Mouse (Mus musculus): ENCODE results near the gene Ankrd36. TPM values are rescaled to one million over a fixed set of nuclear protein-coding genes. Genes with fewer than 3 reads are reported as not detected.
"Not testable (repeated sequence)": the region's sequence is repeated elsewhere in the genome, so short reads cannot be mapped to it uniquely, and the experiment has no call there.

Ankrd36 gene
- polyA plus RNA-seq, 1 experiment, result not detected

- no peaks in the 10 kb centered on the region for H3K4me1 ChIP-seq (ENCODE audit: control insufficient read depth, insufficient read depth, low read length)
- TF ChIP-seq POLR2A (IDR thresholded peaks at IDR 0.05; ENCODE audit: insufficient read depth, low read depth, low read length) (no peak), CTCF (IDR thresholded peaks at IDR 0.05; ENCODE audit: insufficient read depth, low read depth, low read length) (no peak)
- H3K4me3 ChIP-seq (ENCODE audit: insufficient read depth, low read depth, low read length), result no peak overlapping the region
- WGBS, result 86% methylated on average over 3 of the region's 3 CpGs
- H3K27ac ChIP-seq (ENCODE audit: insufficient read depth, low read depth, low read length), result no peak overlapping the region
Measured at GRCm38 (mm10) chr11:5605421-5605820, 35.9 kb downstream of the Ankrd36 start.

- H3K4me1 ChIP-seq (ENCODE audit: control insufficient read depth, insufficient read depth, low read length); H3K27ac ChIP-seq (ENCODE audit: insufficient read depth, low read depth, low read length); H3K4me3 ChIP-seq (ENCODE audit: insufficient read depth, low read depth, low read length): not testable (repeated sequence)
- 76% methylated on average over 1 of the region's 1 CpGs for WGBS
Measured at GRCm38 (mm10) chr11:5611918-5612317, 42.4 kb downstream of the Ankrd36 start.

GRCm38 (mm10) chr11:5614453-5614852 lies 45.0 kb downstream of the Ankrd36 start:
- no peak overlapping the region for H3K4me3 ChIP-seq (ENCODE audit: insufficient read depth, low read depth, low read length)
- TF ChIP-seq POLR2A (IDR thresholded peaks at IDR 0.05; ENCODE audit: insufficient read depth, low read depth, low read length) (no peak), CTCF (IDR thresholded peaks at IDR 0.05; ENCODE audit: insufficient read depth, low read depth, low read length) (no peak)
- 31% methylated on average over 3 of the region's 3 CpGs for WGBS

GRCm38 (mm10) chr11:5625101-5625500 lies 55.6 kb downstream of the Ankrd36 start:
- H3K27ac ChIP-seq (ENCODE audit: insufficient read depth, low read depth, low read length), result no peak overlapping the region
- no peak overlapping the region for H3K4me3 ChIP-seq (ENCODE audit: insufficient read depth, low read depth, low read length)
- 0 out of 2 replicates have a peak, but pooled peaks cover 3% of the 10 kb centered on the region for H3K4me1 ChIP-seq (ENCODE audit: control insufficient read depth, insufficient read depth, low read length)
- 88% methylated on average over 4 of the region's 4 CpGs for WGBS
- no peak for TF ChIP-seq CTCF (IDR thresholded peaks at IDR 0.05; ENCODE audit: insufficient read depth, low read depth, low read length)
- no peak for TF ChIP-seq POLR2A (IDR thresholded peaks at IDR 0.05; ENCODE audit: insufficient read depth, low read depth, low read length)

More at GRCm38 (mm10) chr11:5614453-5614852, 45.0 kb downstream of the Ankrd36 start:
- Histone ChIP-seq H3K27ac (ENCODE audit: insufficient read depth, low read depth, low read length) (no peak overlapping the region), H3K4me1 (ENCODE audit: control insufficient read depth, insufficient read depth, low read length) (peaks cover 2% of the 10 kb centered on the region; the same call in 1 of the 2 replicates)

- TF ChIP-seq CTCF (IDR thresholded peaks at IDR 0.05; ENCODE audit: insufficient read depth, low read depth, low read length), result peak; percentile 68; the same call in 1 of the 2 replicates
- TF ChIP-seq POLR2A (IDR thresholded peaks at IDR 0.05; ENCODE audit: insufficient read depth, low read depth, low read length), result no peak
- 22% methylated on average over 15 of the region's 15 CpGs for WGBS
- no peak overlapping the region for H3K27ac ChIP-seq (ENCODE audit: insufficient read depth, low read depth, low read length)
- H3K4me3 ChIP-seq (ENCODE audit: insufficient read depth, low read depth, low read length), result no peak overlapping the region
- 0 out of 2 replicates have a peak, but pooled peaks cover 3% of the 10 kb centered on the region for H3K4me1 ChIP-seq (ENCODE audit: control insufficient read depth, insufficient read depth, low read length)
Measured at GRCm38 (mm10) chr11:5629033-5629432, 59.5 kb downstream of the Ankrd36 start.

- no peak for TF ChIP-seq POLR2A (IDR thresholded peaks at IDR 0.05; ENCODE audit: insufficient read depth, low read depth, low read length)
- no peak for TF ChIP-seq CTCF (IDR thresholded peaks at IDR 0.05; ENCODE audit: insufficient read depth, low read depth, low read length)
- Histone ChIP-seq H3K27ac (ENCODE audit: insufficient read depth, low read depth, low read length) (no peak overlapping the region), H3K4me1 (ENCODE audit: control insufficient read depth, insufficient read depth, low read length) (no peaks in the 10 kb centered on the region), H3K4me3 (ENCODE audit: insufficient read depth, low read depth, low read length) (no peak overlapping the region)
- WGBS, result 83% methylated on average over 5 of the region's 5 CpGs
Measured at GRCm38 (mm10) chr11:5643085-5643484, 73.6 kb downstream of the Ankrd36 start.

GRCm38 (mm10) chr11:5650321-5650720 lies 80.8 kb downstream of the Ankrd36 start:
- WGBS, result 68% methylated on average over 7 of the region's 7 CpGs

GRCm38 (mm10) chr11:5682541-5682940 lies 113.1 kb downstream of the Ankrd36 start:
- 70% methylated on average over 6 of the region's 6 CpGs for WGBS
- TF ChIP-seq CTCF (IDR thresholded peaks at IDR 0.05; ENCODE audit: insufficient read depth, low read depth, low read length) (no peak), POLR2A (IDR thresholded peaks at IDR 0.05; ENCODE audit: insufficient read depth, low read depth, low read length) (no peak)

More at GRCm38 (mm10) chr11:5650321-5650720, 80.8 kb downstream of the Ankrd36 start:
- Histone ChIP-seq H3K4me1 (ENCODE audit: control insufficient read depth, insufficient read depth, low read length) (no peaks in the 10 kb centered on the region), H3K27ac (ENCODE audit: insufficient read depth, low read depth, low read length) (no peak overlapping the region), H3K4me3 (ENCODE audit: insufficient read depth, low read depth, low read length) (no peak overlapping the region)
- no peak for TF ChIP-seq CTCF (IDR thresholded peaks at IDR 0.05; ENCODE audit: insufficient read depth, low read depth, low read length)
- no peak for TF ChIP-seq POLR2A (IDR thresholded peaks at IDR 0.05; ENCODE audit: insufficient read depth, low read depth, low read length)

GRCm38 (mm10) chr11:5684283-5684682 lies 114.8 kb downstream of the Ankrd36 start:
- WGBS, result 43% methylated on average over 7 of the region's 7 CpGs
- Histone ChIP-seq H3K4me3 (ENCODE audit: insufficient read depth, low read depth, low read length) (no peak overlapping the region), H3K27ac (ENCODE audit: insufficient read depth, low read depth, low read length) (no peak overlapping the region), H3K4me1 (ENCODE audit: control insufficient read depth, insufficient read depth, low read length) (no peaks in the 10 kb centered on the region)
- TF ChIP-seq POLR2A (IDR thresholded peaks at IDR 0.05; ENCODE audit: insufficient read depth, low read depth, low read length) (no peak), CTCF (IDR thresholded peaks at IDR 0.05; ENCODE audit: insufficient read depth, low read depth, low read length) (no peak)

More at GRCm38 (mm10) chr11:5682541-5682940, 113.1 kb downstream of the Ankrd36 start:
- Histone ChIP-seq H3K4me3 (ENCODE audit: insufficient read depth, low read depth, low read length) (no peak overlapping the region), H3K4me1 (ENCODE audit: control insufficient read depth, insufficient read depth, low read length) (no peaks in the 10 kb centered on the region), H3K27ac (ENCODE audit: insufficient read depth, low read depth, low read length) (no peak overlapping the region)

- Histone ChIP-seq H3K4me1 (ENCODE audit: control insufficient read depth, insufficient read depth, low read length) (no peaks in the 10 kb centered on the region), H3K4me3 (ENCODE audit: insufficient read depth, low read depth, low read length) (no peak overlapping the region), H3K27ac (ENCODE audit: insufficient read depth, low read depth, low read length) (no peak overlapping the region)
- 39% methylated on average over 7 of the region's 7 CpGs for WGBS
- TF ChIP-seq CTCF (IDR thresholded peaks at IDR 0.05; ENCODE audit: insufficient read depth, low read depth, low read length) (no peak), POLR2A (IDR thresholded peaks at IDR 0.05; ENCODE audit: insufficient read depth, low read depth, low read length) (no peak)
Measured at GRCm38 (mm10) chr11:5691775-5692174, 122.3 kb downstream of the Ankrd36 start.
